Mouse (Mus musculus) midbrain, embryonic 16.5 days (tissue): ENCODE results near the gene Eomes. TPM values are rescaled to one million over a fixed set of nuclear protein-coding genes. Genes with fewer than 3 reads are reported as not detected.

Source experiments
- ATAC-seq: fragments of 200-750 bp; cut with Nextera tagmentation; 2 replicates; pipeline ENCODE4 v1.8.0; 2017; ENCODE audit warnings: moderate TSS enrichment
- H3K27ac ChIP-seq: fragments of 300-500 bp; sonication (generic); 2 replicates; pipeline ENCODE4 v1.5.1; 2014; ENCODE audit warnings: mild to moderate bottlenecking, low read length, mixed read lengths
- H3K27me3 ChIP-seq: fragments of 300-500 bp; sonication (generic); 2 replicates; pipeline ENCODE4 v1.6.1; 2014; ENCODE audit warnings: low read depth, low read length, mixed read lengths; ENCODE audit not compliant: control insufficient read depth, insufficient read depth
- H3K36me3 ChIP-seq: fragments of 300-500 bp; sonication (generic); 2 replicates; pipeline ENCODE4 v1.6.1; 2014; ENCODE audit warnings: mild to moderate bottlenecking, low read length, moderate library complexity, mixed read lengths; ENCODE audit not compliant: control insufficient read depth, insufficient read depth
- H3K4me1 ChIP-seq: fragments of 300-500 bp; sonication (generic); 2 replicates; pipeline ENCODE4 v1.6.1; 2014; ENCODE audit warnings: mild to moderate bottlenecking, low read length, mixed read lengths; ENCODE audit not compliant: control insufficient read depth, insufficient read depth
- H3K4me2 ChIP-seq: fragments of 300-500 bp; sonication (generic); 2 replicates; pipeline ENCODE4 v1.6.1; 2014; ENCODE audit warnings: mild to moderate bottlenecking, low read length, mixed read lengths
- H3K4me3 ChIP-seq: fragments of 300-500 bp; sonication (generic); 2 replicates; pipeline ENCODE4 v1.5.1; 2014; ENCODE audit warnings: low read depth, mild to moderate bottlenecking, low read length, moderate library complexity, mixed read lengths
- H3K9ac ChIP-seq: fragments of 300-500 bp; sonication (generic); 2 replicates; pipeline ENCODE4 v1.6.1; 2014; ENCODE audit warnings: low read depth, low read length, mixed read lengths
- H3K9me3 ChIP-seq: fragments of 300-500 bp; sonication (generic); replicated peaks from 2 replicates; pipeline ENCODE4 v1.6.1; 2014; ENCODE audit warnings: mild to moderate bottlenecking, low read length, mixed read lengths; ENCODE audit not compliant: control insufficient read depth, poor library complexity, severe bottlenecking
- WGBS: fragments of 180-500 bp; shearing (Covaris S2); extraction: QIAGEN DNeasy Blood & Tissue Kit; methylation state at CpG from one replicate; pipeline ENCODE4 v1.1.7; 2014; 5-methylcytosine and 5-hydroxymethylcytosine counted together
- polyA plus RNA-seq: library from polyadenylated mRNA; unstranded; fragments of >200 nt; fragmentation: Nextera tagmentation; extraction: Ambion mirVana; gene quantifications from 2 replicates; pipeline ENCODE4 v1.2.1, GENCODE M21; 2015

Eomes gene
- polyA plus RNA-seq, 1 experiment from 2014 or later, result 2.0 TPM

DNA sequence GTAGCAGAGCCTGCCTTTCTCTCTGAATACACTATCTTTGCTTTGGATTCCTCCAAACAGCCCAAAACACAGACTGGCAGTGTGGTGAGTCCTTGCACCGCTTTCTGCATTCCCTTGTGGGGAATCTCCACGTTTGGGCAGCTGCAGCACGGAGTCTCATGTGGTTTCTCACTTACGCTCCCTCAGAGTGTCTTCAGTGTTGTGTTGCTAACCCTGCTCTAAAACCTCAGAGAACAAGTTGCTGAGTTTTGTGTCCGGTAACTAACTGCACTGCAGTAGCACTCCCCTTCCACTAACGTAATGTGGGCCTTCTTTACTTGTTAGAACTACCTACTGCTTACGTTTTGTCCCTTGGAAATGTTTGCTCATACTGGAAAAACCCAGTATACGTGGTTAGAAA lies 41.1 kb downstream of the Eomes start:
- H3K27me3 ChIP-seq, result no peaks in the 10 kb centered on the region
- no peak overlapping the region for H3K27ac ChIP-seq
- no peak overlapping the region for H3K4me2 ChIP-seq
- no peak overlapping the region for H3K4me3 ChIP-seq
- no peak overlapping the region for H3K9ac ChIP-seq
- ATAC-seq, result no peak
- H3K9me3 ChIP-seq, result no peaks in the 10 kb centered on the region
- H3K4me1 ChIP-seq, result peaks cover 3% of the 10 kb centered on the region; the same call in 1 of the 2 replicates
- H3K36me3 ChIP-seq, result peaks cover 9% of the 10 kb centered on the region
- WGBS, result 82% methylated on average over 8 of the region's 8 CpGs

DNA sequence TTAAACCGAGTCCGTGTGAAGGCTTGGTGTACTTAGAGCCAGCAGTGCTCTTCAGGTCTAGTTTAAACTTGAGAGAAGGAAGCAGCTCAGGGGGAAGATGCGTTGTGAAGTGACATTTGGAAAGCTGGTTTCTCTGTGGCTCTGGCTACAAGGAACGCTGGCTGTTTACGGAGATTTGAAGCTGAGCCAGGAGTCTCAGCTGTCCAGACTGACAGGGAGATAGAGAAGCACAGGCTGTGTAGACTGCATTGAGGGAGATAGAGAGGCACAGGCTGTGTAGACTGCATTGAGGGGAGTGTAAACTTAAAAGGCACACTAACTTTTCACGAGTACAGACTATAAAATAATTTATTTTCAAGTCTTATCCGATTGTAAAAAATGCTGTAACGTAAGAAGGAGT lies 42.0 kb downstream of the Eomes start:
- no peak overlapping the region for H3K4me3 ChIP-seq
- H3K27me3 ChIP-seq, result no peaks in the 10 kb centered on the region
- peaks cover 6% of the 10 kb centered on the region for H3K36me3 ChIP-seq
- H3K4me1 ChIP-seq, result peaks cover 3% of the 10 kb centered on the region; the same call in 1 of the 2 replicates
- no peak overlapping the region for H3K27ac ChIP-seq
- no peak overlapping the region for H3K9ac ChIP-seq
- 68% methylated on average over 8 of the region's 8 CpGs for WGBS
- H3K9me3 ChIP-seq, result no peaks in the 10 kb centered on the region
- H3K4me2 ChIP-seq, result no peak overlapping the region
- ATAC-seq, result no peak

DNA sequence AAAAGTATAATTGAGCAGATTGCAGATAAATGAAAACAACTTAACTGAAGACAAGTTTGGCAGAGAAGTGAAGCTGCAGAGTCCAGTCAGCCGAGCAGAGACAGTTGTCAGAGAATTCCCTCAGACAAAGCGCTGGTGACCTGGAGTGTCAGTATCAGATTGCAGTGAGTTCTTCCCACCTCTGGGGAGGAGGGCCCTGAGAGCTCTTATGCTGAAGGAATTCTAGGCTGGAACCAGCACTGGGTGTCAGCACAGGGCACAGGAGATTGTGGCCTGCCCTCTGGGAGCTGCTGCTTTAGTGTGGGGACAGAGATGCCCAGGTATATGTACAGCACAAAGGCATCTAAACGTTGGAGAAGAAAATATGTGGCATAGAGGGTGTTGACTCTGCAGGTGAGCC lies 42.8 kb downstream of the Eomes start:
- H3K36me3 ChIP-seq, result peaks cover 6% of the 10 kb centered on the region; the same call in 1 of the 2 replicates
- no peak overlapping the region for H3K9ac ChIP-seq
- H3K27me3 ChIP-seq, result no peaks in the 10 kb centered on the region
- no peaks in the 10 kb centered on the region for H3K9me3 ChIP-seq
- no peak overlapping the region for H3K4me3 ChIP-seq
- no peak overlapping the region for H3K27ac ChIP-seq
- no peak for ATAC-seq
- H3K4me2 ChIP-seq, result no peak overlapping the region
- 20% methylated on average over 3 of the region's 3 CpGs for WGBS
- peaks cover 3% of the 10 kb centered on the region; the same call in 1 of the 2 replicates for H3K4me1 ChIP-seq

DNA sequence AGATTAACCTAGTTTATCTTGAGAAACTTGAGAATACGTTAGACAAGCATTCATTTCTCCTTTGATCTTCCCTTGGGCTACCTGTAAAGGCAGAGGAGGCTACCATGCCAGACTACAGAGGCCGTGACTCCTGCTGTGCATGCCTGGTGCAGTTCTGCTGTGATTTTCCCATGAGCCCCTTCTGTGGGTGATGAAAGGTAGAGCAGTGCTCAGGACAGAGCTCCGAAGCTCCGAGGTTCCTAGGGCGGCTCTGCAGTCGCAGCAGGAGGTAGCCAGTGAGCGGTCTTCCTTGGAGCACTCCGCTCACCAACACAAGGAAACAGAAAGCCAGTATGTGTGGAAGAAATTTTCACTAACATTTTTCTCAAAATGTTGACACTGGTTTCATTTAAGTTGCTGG lies 43.6 kb downstream of the Eomes start:
- ATAC-seq, result no peak
- H3K4me2 ChIP-seq, result no peak overlapping the region

DNA sequence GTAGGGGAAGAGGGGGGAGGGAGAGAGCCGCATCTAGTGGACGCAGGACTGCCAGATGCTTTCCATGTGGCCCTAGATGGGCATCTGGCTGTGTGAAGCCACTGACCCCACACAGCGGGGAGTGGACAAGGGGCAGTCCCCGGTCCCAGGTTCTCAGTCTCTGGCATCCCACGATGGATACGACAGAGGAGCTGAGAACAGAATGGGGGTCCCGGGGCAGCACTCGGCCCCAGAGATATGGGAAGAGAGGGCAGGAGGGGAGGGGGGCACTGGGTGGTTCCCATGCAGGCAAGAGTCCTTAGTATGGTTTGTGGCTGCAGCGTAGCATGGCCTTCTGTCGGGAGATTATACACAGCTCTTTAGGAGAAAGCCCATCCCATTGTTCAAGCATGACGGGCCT lies 45.7 kb downstream of the Eomes start:
- peaks cover 17% of the 10 kb centered on the region for H3K36me3 ChIP-seq
- no peak overlapping the region for H3K4me2 ChIP-seq
- WGBS, result 85% methylated on average over 11 of the region's 11 CpGs

More for the DNA sequence above, 43.6 kb downstream of the Eomes start:
- WGBS, result 70% methylated on average over 8 of the region's 8 CpGs
- Histone ChIP-seq H3K27ac (no peak overlapping the region), H3K27me3 (no peaks in the 10 kb centered on the region), H3K4me3 (no peak overlapping the region), H3K4me1 (peaks cover 3% of the 10 kb centered on the region; the same call in 1 of the 2 replicates), H3K9me3 (no peaks in the 10 kb centered on the region), H3K9ac (no peak overlapping the region), H3K36me3 (peaks cover 6% of the 10 kb centered on the region; the same call in 1 of the 2 replicates)

DNA sequence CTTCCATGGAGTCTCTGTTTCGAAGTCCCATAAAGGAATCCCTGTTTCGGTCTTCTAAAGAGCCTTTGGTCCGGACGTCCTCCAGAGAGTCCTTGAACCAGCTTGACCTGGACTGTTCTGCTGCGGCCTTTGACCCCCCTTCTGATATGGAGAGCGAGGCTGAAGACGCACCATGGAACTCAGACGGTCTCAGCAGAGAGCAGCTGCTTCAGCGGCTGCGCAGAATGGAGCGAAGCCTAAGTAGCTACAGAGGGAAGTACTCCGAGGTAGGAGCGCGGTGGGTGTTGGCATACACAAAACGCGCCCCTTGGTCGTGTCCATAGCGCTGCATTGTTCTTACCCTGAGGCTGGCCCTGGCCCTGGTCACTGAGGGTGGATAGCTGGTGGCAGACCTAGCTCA lies 49.0 kb downstream of the Eomes start:
- 92% methylated on average over 18 of the region's 18 CpGs for WGBS
- Histone ChIP-seq H3K9ac (no peak overlapping the region), H3K4me2 (no peak overlapping the region), H3K4me3 (no peak overlapping the region), H3K9me3 (no peaks in the 10 kb centered on the region), H3K36me3 (peaks cover 28% of the 10 kb centered on the region), H3K27me3 (no peaks in the 10 kb centered on the region), H3K27ac (no peak overlapping the region), H3K4me1 (no peaks in the 10 kb centered on the region)
- no peak for ATAC-seq

More for the DNA sequence above, 45.7 kb downstream of the Eomes start:
- no peak overlapping the region for H3K27ac ChIP-seq
- H3K9me3 ChIP-seq, result no peaks in the 10 kb centered on the region
- no peak overlapping the region for H3K9ac ChIP-seq
- H3K4me1 ChIP-seq, result peaks cover 3% of the 10 kb centered on the region; the same call in 1 of the 2 replicates
- ATAC-seq, result no peak
- H3K4me3 ChIP-seq, result no peak overlapping the region
- no peaks in the 10 kb centered on the region for H3K27me3 ChIP-seq

DNA sequence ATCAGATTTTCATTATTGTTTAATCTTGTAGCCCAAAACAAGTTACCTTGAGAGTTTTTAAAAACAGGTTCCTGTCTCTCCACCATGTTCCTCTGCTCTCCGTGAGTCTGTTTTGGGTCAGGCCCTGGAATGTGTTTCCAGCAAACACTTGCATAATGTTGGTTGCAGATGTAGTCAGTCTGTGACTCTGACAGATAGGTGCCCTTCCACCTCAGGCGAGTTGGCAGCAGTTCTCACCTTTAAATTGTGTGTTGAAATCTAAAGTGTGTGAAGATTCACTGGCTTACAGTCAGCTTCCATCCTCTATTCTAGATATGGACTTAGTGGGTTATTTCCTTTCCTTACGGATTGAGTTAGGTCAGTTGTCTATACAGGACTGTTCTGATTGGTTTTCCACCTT lies 51.8 kb downstream of the Eomes start:
- H3K4me2 ChIP-seq, result no peak overlapping the region
- H3K9me3 ChIP-seq, result no peaks in the 10 kb centered on the region
- no peak overlapping the region for H3K27ac ChIP-seq
- H3K9ac ChIP-seq, result no peak overlapping the region
- no peak for ATAC-seq
- no peak overlapping the region for H3K4me3 ChIP-seq
- peaks cover 38% of the 10 kb centered on the region for H3K36me3 ChIP-seq
- no peaks in the 10 kb centered on the region for H3K27me3 ChIP-seq
- H3K4me1 ChIP-seq, result no peaks in the 10 kb centered on the region
- 90% methylated on average over 3 of the region's 3 CpGs for WGBS

DNA sequence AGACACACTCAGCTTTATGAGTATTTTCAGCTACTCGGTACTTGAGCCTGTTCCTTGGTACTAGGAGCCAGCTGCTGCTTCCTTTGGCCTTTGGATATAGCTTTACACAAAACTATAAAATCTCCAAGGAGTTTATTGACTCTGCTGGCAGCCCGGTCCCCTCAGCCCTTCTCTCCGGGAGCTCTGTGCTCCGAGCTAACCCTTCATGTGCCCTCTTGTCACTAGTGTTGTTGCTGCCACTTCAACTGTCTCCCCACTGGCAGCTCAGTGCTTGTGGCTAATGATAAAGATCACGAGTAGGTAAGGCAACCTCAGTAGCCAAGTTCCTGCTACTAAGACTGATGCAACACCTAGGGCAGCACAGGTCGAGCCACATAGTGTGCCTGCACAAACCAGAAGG lies 52.7 kb downstream of the Eomes start:
- Histone ChIP-seq H3K4me3 (no peak overlapping the region), H3K27ac (no peak overlapping the region), H3K4me1 (no peaks in the 10 kb centered on the region), H3K9ac (no peak overlapping the region), H3K27me3 (no peaks in the 10 kb centered on the region), H3K9me3 (no peaks in the 10 kb centered on the region), H3K36me3 (peaks cover 41% of the 10 kb centered on the region), H3K4me2 (no peak overlapping the region)
- 93% methylated on average over 6 of the region's 6 CpGs for WGBS
- no peak for ATAC-seq

DNA sequence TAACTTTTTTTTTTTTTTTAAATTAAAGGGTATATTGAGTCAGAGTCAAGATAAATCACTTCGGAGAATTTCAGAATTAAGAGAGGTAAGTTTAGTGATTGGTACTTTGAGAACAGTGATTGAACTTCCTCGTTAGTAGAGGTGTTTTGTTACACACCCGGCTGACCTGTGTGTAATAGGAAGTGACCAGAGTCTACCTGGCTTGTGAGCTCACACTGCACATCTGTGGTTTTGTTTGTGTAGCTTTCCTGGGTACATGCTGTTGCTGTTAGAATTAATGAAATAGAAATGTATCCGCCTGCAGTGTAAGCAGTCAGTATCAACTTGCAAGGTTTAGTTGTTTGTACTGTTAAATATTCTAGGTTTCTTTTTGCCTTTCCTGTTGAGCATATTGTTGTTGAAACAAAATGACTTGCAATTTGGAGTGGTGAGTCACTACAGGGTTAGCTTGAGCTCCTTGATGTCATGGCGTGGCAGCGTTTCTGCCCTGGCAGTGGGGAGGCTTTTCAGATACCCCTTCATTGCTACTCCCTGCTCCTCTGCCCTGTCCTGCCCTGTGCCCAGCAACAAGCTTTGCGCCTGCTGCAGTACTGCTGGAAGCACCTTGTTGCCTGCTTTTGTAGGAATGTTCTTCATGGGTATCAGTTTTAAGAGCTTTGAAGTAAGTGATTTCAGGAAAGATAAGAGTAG lies 54.6 kb downstream of the Eomes start:
- ATAC-seq, result no peak
- Histone ChIP-seq H3K27ac (no peak overlapping the region), H3K4me2 (no peak overlapping the region), H3K27me3 (no peaks in the 10 kb centered on the region), H3K36me3 (peaks cover 40% of the 10 kb centered on the region), H3K4me1 (no peaks in the 10 kb centered on the region), H3K9ac (no peak overlapping the region), H3K9me3 (no peaks in the 10 kb centered on the region), H3K4me3 (no peak overlapping the region)
- 94% methylated on average over 7 of the region's 7 CpGs for WGBS
